7 mouse cellular contexts compared by ENCODE assay signal in the genomic region with DNA sequence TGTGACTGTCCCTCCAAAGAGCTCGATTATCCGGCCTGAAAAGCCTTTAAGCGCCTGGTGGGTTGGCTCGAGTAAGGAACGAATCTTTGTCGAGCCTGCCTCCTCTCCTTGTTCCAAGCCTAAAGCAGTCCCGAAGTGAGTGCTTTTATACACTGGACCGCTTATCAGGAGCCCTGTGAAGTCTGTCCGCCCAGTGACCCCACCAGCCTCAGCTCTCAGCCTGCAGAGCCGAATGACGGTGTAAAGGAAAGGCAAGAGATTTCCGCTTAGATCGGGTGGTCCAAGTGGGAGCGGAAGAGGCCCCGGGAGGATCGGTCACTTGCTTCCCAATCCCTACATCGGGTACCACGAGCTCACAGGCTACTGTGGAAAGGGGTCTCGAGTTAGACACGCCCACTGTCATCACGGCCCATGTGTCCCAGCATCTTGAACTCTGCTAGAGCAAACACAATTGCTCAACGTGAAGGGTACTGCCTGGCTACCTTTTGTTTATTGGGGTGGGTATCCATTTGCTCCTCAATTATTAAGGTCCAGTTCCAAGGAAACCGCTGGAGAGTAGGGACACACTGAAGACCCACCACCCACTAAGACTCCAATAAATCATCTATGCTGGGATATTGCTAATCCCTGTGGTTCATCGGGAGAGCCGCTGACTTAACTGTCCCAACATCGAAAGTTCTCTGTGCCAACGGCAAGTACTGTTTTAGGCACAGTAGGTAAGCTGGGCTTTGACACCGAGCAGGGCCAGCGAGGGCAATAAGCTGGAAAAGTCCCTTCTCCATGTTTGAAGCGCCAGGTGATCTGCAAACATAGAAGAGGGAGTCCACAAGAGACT. TPM values are rescaled to one million over a fixed set of nuclear protein-coding genes. Genes with fewer than 3 reads are reported as not detected.
DNase-seq lines count a peak whose midpoint lies in the region; ATAC-seq and TF ChIP-seq lines count a peak whose summit lies in the region.

No protein-coding gene starts in this region.

- 17% methylated on average over 30 of the region's 30 CpGs for WGBS in forebrain, embryonic 11.5 days
- 15% methylated on average over 30 of the region's 30 CpGs for WGBS in intestine, embryonic 16.5 days
- 13% methylated on average over 30 of the region's 30 CpGs for WGBS in lung, embryonic 14.5 days
- 14% methylated on average over 30 of the region's 30 CpGs for WGBS in stomach, embryonic 15.5 days

- peak overlapping the region; percentile 76 for H3K4me3 ChIP-seq in forebrain, embryonic 11.5 days (ENCODE audit: low read depth, low read length)
- peak overlapping the region; percentile 84 for H3K4me3 ChIP-seq in intestine, embryonic 16.5 days (ENCODE audit: low read length)
- peak overlapping the region; percentile 93 for H3K4me3 ChIP-seq in lung, embryonic 14.5 days (ENCODE audit: low read depth, low read length)
- peak overlapping the region; percentile 89 for H3K4me3 ChIP-seq in stomach, embryonic 15.5 days (replicated peaks)

- ATAC-seq in forebrain, embryonic 11.5 days (replicated peaks; ENCODE audit: low FRiP score): no peak
- ATAC-seq in intestine, embryonic 16.5 days: no peak
- no peak; the same call in 1 of the 2 replicates for ATAC-seq in lung, embryonic 14.5 days (ENCODE audit: insufficient read depth)
- no peak for ATAC-seq in stomach, embryonic 15.5 days (ENCODE audit: insufficient read depth, low FRiP score, low read depth)

- H3K27ac ChIP-seq in forebrain, embryonic 11.5 days (ENCODE audit: low read depth, low read length): peak overlapping the region; percentile 98
- H3K27ac ChIP-seq in intestine, embryonic 16.5 days (ENCODE audit: low read length): peak overlapping the region; percentile 100
- H3K27ac ChIP-seq in lung, embryonic 14.5 days (ENCODE audit: low read depth): peak overlapping the region; percentile 99
- peak overlapping the region; percentile 99 for H3K27ac ChIP-seq in stomach, embryonic 15.5 days

- H3K4me1 ChIP-seq in forebrain, embryonic 11.5 days (replicated peaks; ENCODE audit: control insufficient read depth, insufficient read depth, low read length): peaks cover 32% of the 10 kb centered on the region
- H3K4me1 ChIP-seq in intestine, embryonic 16.5 days (ENCODE audit: control insufficient read depth, insufficient read depth, low read length): peaks cover 45% of the 10 kb centered on the region
- H3K4me1 ChIP-seq in lung, embryonic 14.5 days (ENCODE audit: insufficient read depth): peaks cover 19% of the 10 kb centered on the region
- H3K4me1 ChIP-seq in stomach, embryonic 15.5 days: peaks cover 44% of the 10 kb centered on the region

- peak overlapping the region; percentile 86 for H3K9ac ChIP-seq in forebrain, embryonic 11.5 days (ENCODE audit: low read length)
- H3K9ac ChIP-seq in intestine, embryonic 16.5 days (ENCODE audit: low read depth, low read length): peak overlapping the region; percentile 89
- H3K9ac ChIP-seq in lung, embryonic 14.5 days: peak overlapping the region; percentile 95
- peak overlapping the region; percentile 76 for H3K9ac ChIP-seq in stomach, embryonic 15.5 days

- no peaks in the 10 kb centered on the region for H3K9me3 ChIP-seq in forebrain, embryonic 11.5 days (ENCODE audit: control insufficient read depth, low read length)
- no peaks in the 10 kb centered on the region for H3K9me3 ChIP-seq in intestine, embryonic 16.5 days (ENCODE audit: control insufficient read depth, low read length)
- no peaks in the 10 kb centered on the region for H3K9me3 ChIP-seq in lung, embryonic 14.5 days (ENCODE audit: low read depth, low read length)
- no peaks in the 10 kb centered on the region for H3K9me3 ChIP-seq in stomach, embryonic 15.5 days

- H3K27me3 ChIP-seq in forebrain, embryonic 11.5 days (ENCODE audit: control insufficient read depth, insufficient read depth, low read length): no peaks in the 10 kb centered on the region
- H3K27me3 ChIP-seq in intestine, embryonic 16.5 days (replicated peaks; ENCODE audit: control insufficient read depth, insufficient read depth, low read length): no peaks in the 10 kb centered on the region
- no peaks in the 10 kb centered on the region for H3K27me3 ChIP-seq in lung, embryonic 14.5 days (ENCODE audit: insufficient read depth, low read length)
- no peaks in the 10 kb centered on the region for H3K27me3 ChIP-seq in stomach, embryonic 15.5 days (replicated peaks)

- TF ChIP-seq CTCF in lung, embryonic 14.5 days (IDR thresholded peaks at IDR 0.05; ENCODE audit: low read depth): no peak

- DNase-seq in 3T3-L1 (ENCODE audit: low read depth, low spot score): peak; percentile 58
- DNase-seq in 416B (ENCODE audit: low read depth): peak; percentile 62
- DNase-seq in forebrain, embryonic 11.5 days (ENCODE audit: low spot score): no peak
- peak; percentile 75 for DNase-seq in lung, embryonic 14.5 days
- DNase-seq in left cerebral cortex, postnatal 36 days (ENCODE audit: low spot score in 2 of 2): no peak

- no peaks in the 10 kb centered on the region for H3K36me3 ChIP-seq in forebrain, embryonic 11.5 days (ENCODE audit: control insufficient read depth, insufficient read depth, low read length)
- H3K36me3 ChIP-seq in intestine, embryonic 16.5 days (ENCODE audit: control insufficient read depth, insufficient read depth, low read length): no peaks in the 10 kb centered on the region
- peaks cover 18% of the 10 kb centered on the region for H3K36me3 ChIP-seq in lung, embryonic 14.5 days (ENCODE audit: insufficient read depth)
- H3K36me3 ChIP-seq in stomach, embryonic 15.5 days: no peaks in the 10 kb centered on the region

- H3K4me2 ChIP-seq in forebrain, embryonic 11.5 days (ENCODE audit: low read depth, low read length, severe bottlenecking): peak overlapping the region; percentile 86
- H3K4me2 ChIP-seq in intestine, embryonic 16.5 days (ENCODE audit: low read depth, low read length): peak overlapping the region; percentile 93
- peak overlapping the region; percentile 84 for H3K4me2 ChIP-seq in lung, embryonic 14.5 days
- H3K4me2 ChIP-seq in stomach, embryonic 15.5 days: peak overlapping the region; percentile 92

- intact Hi-C loops in left cerebral cortex, postnatal 36 days (cut with DNase I): loop anchor here (5.0 kb wide), 1 partner anchor 41 kb away; the partner anchor contains the start of gene Pip4k2b

RNA-seq across cellular contexts. Expression of gene Pcgf2, which starts 0.7 kb away (rescaled TPM):
- 24.2 and 25.9 TPM in 2 replicates for polyA plus RNA-seq in forebrain, embryonic 11.5 days (2014; fragmentation: Nextera tagmentation; extraction: Ambion mirVana)
- polyA plus RNA-seq in intestine, embryonic 16.5 days (2015; fragmentation: Nextera tagmentation; extraction: Ambion mirVana): 11.9 and 12.1 TPM in 2 replicates
- polyA plus RNA-seq in lung, embryonic 14.5 days (2014; fragmentation: Nextera tagmentation; extraction: Ambion mirVana): 16.0 and 19.7 TPM in 2 replicates
- polyA plus RNA-seq in stomach, embryonic 15.5 days (2015; fragmentation: Nextera tagmentation; extraction: Ambion mirVana): 12.1 and 13.6 TPM in 2 replicates
- total RNA-seq in left cerebral cortex, postnatal 36 days (2021): 10 to 100 TPM; 27.5 to 35.7 TPM

RNA-seq across cellular contexts. Expression of gene Psmb3, which starts 2.2 kb away (rescaled TPM):
- polyA plus RNA-seq in forebrain, embryonic 11.5 days (2014; fragmentation: Nextera tagmentation; extraction: Ambion mirVana): 463 and 510 TPM in 2 replicates
- polyA plus RNA-seq in intestine, embryonic 16.5 days (2015; fragmentation: Nextera tagmentation; extraction: Ambion mirVana): 419 and 429 TPM in 2 replicates
- polyA plus RNA-seq in lung, embryonic 14.5 days (2014; fragmentation: Nextera tagmentation; extraction: Ambion mirVana): 496 and 514 TPM in 2 replicates
- 396 and 424 TPM in 2 replicates for polyA plus RNA-seq in stomach, embryonic 15.5 days (2015; fragmentation: Nextera tagmentation; extraction: Ambion mirVana)
- 100 to 1,000 TPM; 116 to 125 TPM for total RNA-seq in left cerebral cortex, postnatal 36 days (2021)

RNA-seq across cellular contexts. Expression of gene Cisd3, which starts 15.3 kb away (rescaled TPM):
- 13.5 and 14.0 TPM in 2 replicates for polyA plus RNA-seq in forebrain, embryonic 11.5 days (2014; fragmentation: Nextera tagmentation; extraction: Ambion mirVana)
- 120 and 135 TPM in 2 replicates for polyA plus RNA-seq in intestine, embryonic 16.5 days (2015; fragmentation: Nextera tagmentation; extraction: Ambion mirVana)
- 27.1 and 35.3 TPM in 2 replicates for polyA plus RNA-seq in lung, embryonic 14.5 days (2014; fragmentation: Nextera tagmentation; extraction: Ambion mirVana)
- 37.2 and 40.7 TPM in 2 replicates for polyA plus RNA-seq in stomach, embryonic 15.5 days (2015; fragmentation: Nextera tagmentation; extraction: Ambion mirVana)
- 10 to 100 TPM; 56.0 to 59.3 TPM for total RNA-seq in left cerebral cortex, postnatal 36 days (2021)

RNA-seq across cellular contexts. Expression of gene Mllt6, which starts 37.7 kb away (rescaled TPM):
- polyA plus RNA-seq in forebrain, embryonic 11.5 days (2014; fragmentation: Nextera tagmentation; extraction: Ambion mirVana): 3.4 and 4.9 TPM in 2 replicates
- 2.2 and 2.6 TPM in 2 replicates for polyA plus RNA-seq in intestine, embryonic 16.5 days (2015; fragmentation: Nextera tagmentation; extraction: Ambion mirVana)
- 5.2 TPM in 2 replicates for polyA plus RNA-seq in lung, embryonic 14.5 days (2014; fragmentation: Nextera tagmentation; extraction: Ambion mirVana)
- polyA plus RNA-seq in stomach, embryonic 15.5 days (2015; fragmentation: Nextera tagmentation; extraction: Ambion mirVana): 2.2 TPM in 2 replicates
- 100 to 1,000 TPM; 129 to 134 TPM for total RNA-seq in left cerebral cortex, postnatal 36 days (2021)

RNA-seq across cellular contexts. Expression of gene Pip4k2b, which starts 43.5 kb away (rescaled TPM):
- 1.8 and 1.9 TPM in 2 replicates for polyA plus RNA-seq in forebrain, embryonic 11.5 days (2014; fragmentation: Nextera tagmentation; extraction: Ambion mirVana)
- 0.71 and 0.86 TPM in 2 replicates for polyA plus RNA-seq in intestine, embryonic 16.5 days (2015; fragmentation: Nextera tagmentation; extraction: Ambion mirVana)
- 1.3 and 2.3 TPM in 2 replicates for polyA plus RNA-seq in lung, embryonic 14.5 days (2014; fragmentation: Nextera tagmentation; extraction: Ambion mirVana)
- 1.4 and 1.5 TPM in 2 replicates for polyA plus RNA-seq in stomach, embryonic 15.5 days (2015; fragmentation: Nextera tagmentation; extraction: Ambion mirVana)
- total RNA-seq in left cerebral cortex, postnatal 36 days (2021): 100 to 1,000 TPM; 113 to 114 TPM

Comparison
In these comparisons a context has a peak if more than half of its experiments do, and no peak if none do; other contexts are left out.
1. DNase-seq: peak in 3T3-L1 (single experiment), 416B (single experiment) and lung, embryonic 14.5 days (single experiment); none in forebrain, embryonic 11.5 days (single experiment) and left cerebral cortex, postnatal 36 days (0 of 2).
2. Peak in every context shown above with its lines, with median percentiles within 50 percentile points of each other: H3K27ac ChIP-seq, H3K4me2 ChIP-seq, H3K4me3 ChIP-seq and H3K9ac ChIP-seq.